Mouse (Mus musculus): ENCODE data around the gene Fry. TPM values are rescaled to one million over a fixed set of nuclear protein-coding genes. Genes with fewer than 3 reads are reported as not detected.

The Fry gene
- total RNA-seq, 1 experiment from 2014 or later = 115 TPM

DNA sequence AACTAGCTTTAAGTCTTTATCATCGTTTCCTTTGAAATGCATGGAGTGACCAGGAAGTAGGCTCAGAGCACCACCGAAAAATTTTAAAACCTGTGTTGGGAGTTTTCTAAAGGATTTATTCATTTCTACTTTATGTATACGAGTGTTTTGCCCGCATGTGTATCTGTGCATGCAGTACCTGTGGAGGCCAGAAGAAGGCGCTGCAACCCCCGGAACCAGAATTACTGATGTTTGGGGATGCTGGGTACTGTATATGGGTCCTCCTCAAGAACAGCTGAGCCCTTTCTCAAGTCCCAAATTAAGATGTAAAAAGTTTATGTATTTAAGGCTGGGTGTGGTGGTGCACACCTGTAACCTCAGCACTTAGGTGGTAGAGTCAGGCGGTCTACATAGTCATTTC lies 139.3 kb downstream of the Fry start:
- no peak for ATAC-seq (ENCODE audit: extremely low read depth, insufficient number of reproducible peaks, low FRiP score, poor library complexity, severe bottlenecking)

- ATAC-seq (ENCODE audit: extremely low read depth, insufficient number of reproducible peaks, low FRiP score, poor library complexity, severe bottlenecking) = no peak
These were observed 141.0 kb downstream of the Fry start for GRCm38 (mm10) chr5:150259191-150260053.

DNA sequence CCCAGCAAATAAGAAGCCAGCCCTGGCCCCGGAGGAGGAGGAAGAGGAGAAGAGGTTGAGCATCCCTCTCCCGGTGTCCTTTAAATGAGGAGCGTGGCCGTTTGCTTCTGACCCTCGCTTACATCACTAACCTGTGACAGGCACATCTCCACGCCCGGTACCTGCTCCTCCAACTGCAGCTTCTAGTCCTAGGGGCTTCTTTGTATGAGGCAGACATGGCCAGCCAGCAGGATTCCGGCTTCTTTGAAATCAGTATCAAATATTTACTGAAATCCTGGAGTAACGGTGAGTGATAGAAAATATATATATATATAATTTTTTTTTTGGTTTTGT lies 141.6 kb downstream of the Fry start:
- ATAC-seq (ENCODE audit: extremely low read depth, insufficient number of reproducible peaks, low FRiP score, poor library complexity, severe bottlenecking) = no peak

- no peak for ATAC-seq (ENCODE audit: extremely low read depth, insufficient number of reproducible peaks, low FRiP score, poor library complexity, severe bottlenecking)
These were observed 142.9 kb downstream of the Fry start for GRCm38 (mm10) chr5:150261361-150261760.

DNA sequence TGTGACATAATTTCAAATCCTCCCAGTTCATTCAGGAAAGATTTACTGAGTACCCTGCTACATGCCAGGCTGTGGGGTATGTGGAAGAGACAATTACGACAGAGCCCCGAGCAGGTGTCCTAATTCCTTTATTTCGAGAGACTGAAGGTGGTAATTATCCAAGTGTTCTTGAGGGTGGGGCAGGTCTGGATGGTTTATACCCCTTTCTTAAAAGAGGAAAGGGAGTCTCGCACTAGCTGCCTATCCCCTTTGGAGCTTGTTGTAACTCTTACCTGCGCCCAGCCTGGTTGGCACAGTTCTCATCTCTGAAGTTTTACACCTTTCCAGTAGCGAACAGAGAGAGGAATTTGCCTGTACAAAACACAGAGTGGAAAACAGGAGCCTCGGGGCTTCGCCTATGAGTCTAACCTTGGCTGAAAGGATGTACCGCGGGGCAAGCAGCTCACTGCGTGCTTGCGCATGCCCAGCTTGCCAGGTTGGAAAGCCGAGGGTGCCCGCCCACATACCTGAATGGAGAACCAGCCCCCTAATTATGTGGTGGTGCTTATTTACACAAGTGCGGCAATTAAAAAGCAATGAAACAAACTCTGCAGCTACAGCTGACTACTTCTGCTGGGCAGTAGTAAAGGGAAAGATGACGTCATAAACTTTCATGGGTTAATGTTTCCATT lies 143.7 kb downstream of the Fry start:
- ATAC-seq (ENCODE audit: extremely low read depth, insufficient number of reproducible peaks, low FRiP score, poor library complexity, severe bottlenecking) = no peak

GRCm38 (mm10) chr5:150262717-150263103 lies 144.3 kb downstream of the Fry start:
- ATAC-seq (ENCODE audit: extremely low read depth, insufficient number of reproducible peaks, low FRiP score, poor library complexity, severe bottlenecking) = peak; percentile 55; the same call in 1 of the 2 replicates

GRCm38 (mm10) chr5:150263162-150263561 lies 144.7 kb downstream of the Fry start:
- ATAC-seq (ENCODE audit: extremely low read depth, insufficient number of reproducible peaks, low FRiP score, poor library complexity, severe bottlenecking) = no peak

- ATAC-seq (ENCODE audit: extremely low read depth, insufficient number of reproducible peaks, low FRiP score, poor library complexity, severe bottlenecking) = no peak
These were observed 145.2 kb downstream of the Fry start for GRCm38 (mm10) chr5:150263656-150264055.

- ATAC-seq (ENCODE audit: extremely low read depth, insufficient number of reproducible peaks, low FRiP score, poor library complexity, severe bottlenecking) = no peak
These were observed 146.6 kb downstream of the Fry start for GRCm38 (mm10) chr5:150265005-150265404.

DNA sequence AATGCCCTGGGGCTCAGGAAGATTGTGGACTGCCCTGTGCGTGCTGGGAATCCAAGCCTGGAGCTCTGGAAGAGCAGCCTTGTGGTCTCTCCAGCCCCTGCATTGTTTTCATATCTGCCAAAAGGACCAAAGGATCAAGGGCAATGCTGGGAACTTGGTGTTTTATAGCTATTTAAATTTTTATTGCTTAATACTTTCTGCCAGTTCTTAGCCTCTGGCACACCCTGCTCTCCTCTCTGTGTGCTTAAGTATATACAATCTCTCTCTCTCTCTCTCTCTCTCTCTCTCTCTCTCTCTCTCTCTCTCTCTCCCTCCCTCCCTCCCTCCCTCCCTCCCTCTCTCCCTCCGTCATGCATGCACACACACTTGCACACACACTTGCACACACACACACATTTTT lies 147.5 kb downstream of the Fry start:
- ATAC-seq (ENCODE audit: extremely low read depth, insufficient number of reproducible peaks, low FRiP score, poor library complexity, severe bottlenecking) = no peak

DNA sequence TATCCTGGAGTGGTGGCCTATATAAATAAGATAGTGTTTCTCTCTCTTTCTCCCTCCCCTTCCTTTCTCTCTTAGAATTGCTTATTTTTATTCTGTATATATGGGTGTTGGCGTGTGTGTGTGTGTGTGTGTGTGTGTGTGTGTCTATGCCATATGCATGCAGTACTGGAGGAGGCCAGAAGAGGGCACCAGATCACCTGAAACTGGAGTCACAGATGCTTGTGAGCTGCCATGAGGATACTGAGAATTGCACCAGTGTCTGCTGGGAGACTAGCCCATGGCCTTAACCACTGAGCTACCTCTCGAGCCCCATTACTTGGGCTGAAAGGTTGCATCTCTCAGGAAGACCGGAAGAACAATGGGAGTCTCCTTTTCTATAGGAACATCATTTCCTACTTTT lies 149.8 kb downstream of the Fry start:
- no peak for ATAC-seq (ENCODE audit: extremely low read depth, insufficient number of reproducible peaks, low FRiP score, poor library complexity, severe bottlenecking)

DNA sequence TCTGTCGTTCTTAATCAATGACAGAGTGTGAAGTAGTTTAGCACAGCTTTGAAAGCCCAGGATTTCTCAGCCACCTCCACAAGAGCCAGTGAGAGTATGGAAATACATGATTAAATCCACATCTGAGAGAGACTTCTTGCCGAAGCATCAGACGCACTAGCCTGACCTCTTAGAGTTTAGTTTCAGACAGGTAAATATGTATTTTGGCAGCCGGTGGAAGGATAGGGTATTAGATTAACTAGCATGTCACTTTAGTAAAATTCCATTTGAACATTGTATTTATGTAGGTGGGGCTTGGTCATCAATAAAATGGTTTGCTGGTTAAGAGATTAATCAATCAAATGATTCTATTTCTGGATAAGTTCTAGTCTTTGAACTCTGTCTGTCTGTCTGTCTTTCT lies 152.0 kb downstream of the Fry start:
- ATAC-seq (ENCODE audit: extremely low read depth, insufficient number of reproducible peaks, low FRiP score, poor library complexity, severe bottlenecking) = no peak

DNA sequence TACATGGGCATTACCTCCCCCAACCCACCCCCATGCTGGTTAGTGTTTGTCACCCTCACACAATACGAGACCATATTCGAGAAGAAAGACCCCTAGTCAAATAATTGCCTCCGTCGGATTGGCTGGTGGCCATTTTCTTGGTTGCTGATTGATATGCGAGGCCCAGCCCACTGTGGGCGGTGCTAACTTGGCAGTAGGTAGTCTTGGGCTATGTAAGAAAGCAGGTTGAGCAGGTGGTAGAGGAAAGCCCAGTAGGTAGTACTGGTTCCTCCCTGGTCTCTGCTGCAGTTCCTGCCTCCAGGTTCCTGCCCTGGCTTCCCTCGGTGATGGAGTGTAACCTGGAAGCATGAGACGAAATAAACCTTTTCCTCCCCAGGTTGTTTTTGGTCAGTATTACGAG lies 153.7 kb downstream of the Fry start:
- no peak for ATAC-seq (ENCODE audit: extremely low read depth, insufficient number of reproducible peaks, low FRiP score, poor library complexity, severe bottlenecking)

DNA sequence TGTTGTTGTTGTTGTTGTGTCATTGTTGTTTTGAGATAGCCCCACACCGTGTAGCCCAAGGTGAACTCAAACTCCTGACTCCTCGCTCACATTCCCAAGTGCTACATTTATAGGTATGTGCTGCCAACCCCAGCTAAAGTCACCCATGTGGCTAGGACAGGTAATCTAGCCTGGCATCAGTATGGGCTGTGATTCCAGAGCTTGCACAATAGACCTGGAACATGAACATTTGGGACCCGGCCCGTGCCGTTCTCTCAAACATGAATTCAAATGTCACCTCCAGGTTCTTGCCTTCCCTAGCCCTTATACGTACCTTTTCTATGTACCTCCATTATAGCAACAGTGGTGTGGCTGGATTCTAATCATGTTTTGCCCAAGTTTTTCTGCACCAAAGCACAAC lies 156.9 kb downstream of the Fry start:
- ATAC-seq (ENCODE audit: extremely low read depth, insufficient number of reproducible peaks, low FRiP score, poor library complexity, severe bottlenecking) = no peak

DNA sequence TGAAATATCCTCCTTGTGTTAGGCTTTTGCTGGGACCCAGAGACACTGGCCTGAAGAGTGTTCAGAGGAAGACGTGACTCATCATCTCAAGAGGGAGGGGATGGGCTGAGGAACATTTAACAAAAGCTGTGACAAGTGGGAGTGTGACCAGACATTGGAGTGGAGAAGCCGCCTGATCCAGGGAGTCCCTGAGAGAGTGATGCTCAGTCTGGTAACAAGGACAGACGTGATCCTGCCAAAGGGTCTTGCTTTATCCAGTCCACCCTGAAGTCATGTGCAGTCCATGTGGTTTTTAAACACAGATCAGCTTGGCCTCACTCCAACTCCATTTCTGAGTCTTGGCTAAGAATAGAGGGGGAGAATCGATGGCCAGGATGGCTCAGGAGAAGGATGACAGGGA lies 158.2 kb downstream of the Fry start:
- no peak for ATAC-seq (ENCODE audit: extremely low read depth, insufficient number of reproducible peaks, low FRiP score, poor library complexity, severe bottlenecking)

DNA sequence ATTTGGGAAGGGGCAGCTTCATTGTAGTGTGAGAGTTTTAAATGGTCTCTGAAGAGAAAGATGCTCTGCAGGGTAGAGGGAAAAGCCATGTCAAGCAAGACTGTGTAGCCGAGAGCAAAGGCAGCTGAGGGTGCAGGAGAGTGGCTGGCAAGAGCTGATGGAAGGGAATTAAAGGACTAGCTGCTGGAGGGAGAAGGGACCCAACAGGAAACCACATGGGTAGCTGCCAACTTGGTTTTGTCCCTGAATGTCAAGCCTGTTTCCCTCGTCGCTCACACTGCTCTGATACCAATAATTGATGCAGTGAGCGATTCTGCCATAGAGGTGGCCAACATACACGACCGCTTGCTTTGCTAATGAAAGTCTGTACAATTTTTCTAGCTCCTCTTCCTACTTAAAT lies 160.9 kb downstream of the Fry start:
- ATAC-seq (ENCODE audit: extremely low read depth, insufficient number of reproducible peaks, low FRiP score, poor library complexity, severe bottlenecking) = no peak

- ATAC-seq (ENCODE audit: extremely low read depth, insufficient number of reproducible peaks, low FRiP score, poor library complexity, severe bottlenecking) = no peak
These were observed 162.6 kb downstream of the Fry start for GRCm38 (mm10) chr5:150281084-150281483.

DNA sequence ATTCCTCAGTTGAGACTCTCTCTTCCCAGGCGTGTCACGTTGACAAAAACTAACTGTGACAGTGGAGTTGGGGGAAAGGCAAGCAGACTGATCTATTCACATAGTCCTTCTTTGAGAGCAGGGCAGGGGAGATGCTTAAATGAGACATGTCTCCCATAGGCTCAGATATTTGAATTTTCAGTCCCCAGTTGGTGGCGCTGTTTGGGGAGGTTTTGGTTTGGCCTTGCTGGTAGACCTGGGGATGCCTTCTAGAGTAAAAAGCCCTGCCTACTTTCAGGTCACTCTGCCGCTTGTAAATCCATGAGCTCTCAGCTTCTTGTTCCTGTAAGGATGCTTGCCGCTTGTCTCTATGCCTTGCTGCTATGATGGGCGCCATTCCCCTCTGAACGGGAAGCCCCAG lies 163.6 kb downstream of the Fry start:
- no peak for ATAC-seq (ENCODE audit: extremely low read depth, insufficient number of reproducible peaks, low FRiP score, poor library complexity, severe bottlenecking)

GRCm38 (mm10) chr5:150287949-150288348 lies 169.5 kb downstream of the Fry start:
- no peak for ATAC-seq (ENCODE audit: extremely low read depth, insufficient number of reproducible peaks, low FRiP score, poor library complexity, severe bottlenecking)

- ATAC-seq (ENCODE audit: extremely low read depth, insufficient number of reproducible peaks, low FRiP score, poor library complexity, severe bottlenecking) = peak; percentile 28; the same call in 1 of the 2 replicates
These were observed 171.2 kb downstream of the Fry start for GRCm38 (mm10) chr5:150289611-150290010.

All from neutrophil, adult 5-6 weeks (primary cell).